Mouse (Mus musculus) midbrain, embryonic 15.5 days (tissue): ENCODE results near the gene Epn3. TPM values are rescaled to one million over a fixed set of nuclear protein-coding genes. Genes with fewer than 3 reads are reported as not detected.

Source experiments
- ATAC-seq: fragments of 200-750 bp; cut with Nextera tagmentation; replicated peaks from 2 replicates; pipeline ENCODE4 v1.8.0; 2017; ENCODE audit warnings: moderate TSS enrichment
- H3K27ac ChIP-seq: fragments of 300-500 bp; sonication (generic); 2 replicates; pipeline ENCODE4 v1.5.1; 2015; ENCODE audit warnings: mild to moderate bottlenecking, inconsistent platforms
- H3K27me3 ChIP-seq: fragments of 300-500 bp; sonication (generic); replicated peaks from 2 replicates; pipeline ENCODE4 v1.6.1; 2015; ENCODE audit warnings: inconsistent platforms
- H3K36me3 ChIP-seq: fragments of 300-500 bp; sonication (generic); replicated peaks from 2 replicates; pipeline ENCODE4 v1.6.1; 2015; ENCODE audit warnings: inconsistent platforms
- H3K4me1 ChIP-seq: fragments of 300-500 bp; sonication (generic); 2 replicates; pipeline ENCODE4 v1.6.1; 2015; ENCODE audit warnings: inconsistent platforms
- H3K4me2 ChIP-seq: fragments of 300-500 bp; sonication (generic); 2 replicates; pipeline ENCODE4 v1.6.1; 2015; ENCODE audit warnings: inconsistent platforms, mild to moderate bottlenecking, moderate library complexity
- H3K4me3 ChIP-seq: fragments of 300-500 bp; sonication (generic); 2 replicates; pipeline ENCODE4 v1.5.1; 2015; ENCODE audit warnings: mild to moderate bottlenecking, inconsistent platforms
- H3K9ac ChIP-seq: fragments of 300-500 bp; sonication (generic); 2 replicates; pipeline ENCODE4 v1.6.1; 2015; ENCODE audit warnings: mild to moderate bottlenecking, inconsistent platforms
- H3K9me3 ChIP-seq: fragments of 300-500 bp; sonication (generic); 2 replicates; pipeline ENCODE4 v1.6.1; 2016; ENCODE audit warnings: inconsistent platforms
- WGBS: fragments of 180-500 bp; shearing (Covaris S2); methylation state at CpG from one replicate; pipeline ENCODE4 v1.1.7; 2015; ENCODE audit warnings: mixed read lengths; 5-methylcytosine and 5-hydroxymethylcytosine counted together
- polyA plus RNA-seq: library from polyadenylated mRNA; unstranded; fragments of >200 nt; fragmentation: Nextera tagmentation; extraction: Ambion mirVana; gene quantifications from 2 replicates; pipeline ENCODE4 v1.2.1, GENCODE M21; 2015

Gene Epn3
- polyA plus RNA-seq, 1 experiment from 2014 or later, result 0.72 TPM

DNA sequence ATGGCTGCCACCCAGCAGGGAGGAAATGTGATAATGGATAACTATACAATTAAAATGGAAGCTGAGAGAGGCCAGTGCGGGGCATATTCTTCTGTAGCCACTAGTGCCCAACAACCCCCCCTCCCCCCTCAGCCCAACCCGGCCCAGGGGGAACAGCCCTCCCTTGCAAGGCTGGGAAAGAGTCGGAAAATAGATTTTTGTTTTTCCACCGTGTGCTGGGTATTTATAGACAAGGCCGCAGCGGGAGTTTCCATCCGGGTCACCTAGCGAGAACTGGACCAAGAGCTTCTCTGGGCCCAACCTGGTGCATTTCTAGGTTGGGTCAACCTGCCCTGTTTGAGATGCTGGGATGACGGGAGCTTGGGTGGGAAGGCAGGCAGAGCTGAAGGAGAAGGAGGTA is 58.0 kb downstream of the Epn3 start:
- 54% methylated on average over 9 of the region's 9 CpGs for WGBS
- ATAC-seq, result no peak
- Histone ChIP-seq H3K9ac (no peak overlapping the region), H3K4me1 (peaks cover 44% of the 10 kb centered on the region), H3K27me3 (no peaks in the 10 kb centered on the region), H3K27ac (peak overlapping the region; percentile 55; the same call in 1 of the 2 replicates), H3K4me2 (no peak overlapping the region), H3K36me3 (no peaks in the 10 kb centered on the region; the same call in 1 of the 2 replicates), H3K4me3 (no peak overlapping the region), H3K9me3 (no peaks in the 10 kb centered on the region)

DNA sequence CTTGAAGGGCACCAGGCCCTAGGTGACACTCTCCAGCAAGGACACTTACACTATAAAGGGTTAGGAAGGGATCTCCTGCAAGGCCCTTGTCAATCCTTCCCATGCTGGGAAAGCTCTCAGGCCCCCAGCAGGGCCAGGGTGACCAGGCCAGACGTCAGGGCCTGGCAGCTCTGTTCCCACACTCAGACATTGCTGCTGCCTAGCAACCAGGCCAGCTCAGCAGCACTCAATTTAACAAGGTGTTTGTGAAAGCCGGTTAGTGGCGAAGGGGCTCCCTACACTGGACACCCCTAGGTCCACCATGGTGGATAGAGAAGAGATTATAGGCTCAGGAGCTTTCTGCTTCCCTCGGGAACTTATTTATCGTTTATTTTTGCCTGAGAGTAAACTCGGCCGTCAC is 58.7 kb downstream of the Epn3 start:
- Histone ChIP-seq H3K9me3 (no peaks in the 10 kb centered on the region), H3K4me2 (no peak overlapping the region), H3K4me1 (peaks cover 44% of the 10 kb centered on the region), H3K4me3 (no peak overlapping the region), H3K36me3 (no peaks in the 10 kb centered on the region; the same call in 1 of the 2 replicates), H3K9ac (no peak overlapping the region), H3K27me3 (no peaks in the 10 kb centered on the region), H3K27ac (peak overlapping the region; percentile 55)
- ATAC-seq, result peak; percentile 62; the same call in 1 of the 2 replicates
- 17% methylated on average over 7 of the region's 7 CpGs for WGBS

DNA sequence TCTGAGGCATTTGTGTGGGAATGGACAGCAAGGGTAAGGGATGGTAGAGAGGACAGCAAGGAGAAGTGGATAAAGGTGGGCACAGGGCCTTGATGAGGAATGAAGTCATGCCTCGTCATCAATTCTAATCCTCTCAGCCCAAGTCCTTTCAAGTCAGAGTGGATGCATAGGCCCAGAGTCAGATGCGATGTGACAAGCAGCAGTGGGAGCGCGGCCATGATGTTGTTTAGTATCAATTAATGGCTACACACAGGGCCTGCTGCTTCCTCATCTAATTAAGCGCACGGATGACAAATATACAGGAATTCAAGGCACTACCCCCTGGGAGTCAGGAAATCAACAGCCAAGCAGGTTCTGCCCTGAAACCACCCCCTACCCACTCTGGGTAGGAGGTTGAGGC is 59.4 kb downstream of the Epn3 start:
- no peak overlapping the region for H3K9ac ChIP-seq
- WGBS, result 50% methylated on average over 6 of the region's 6 CpGs
- H3K4me3 ChIP-seq, result no peak overlapping the region
- no peaks in the 10 kb centered on the region; the same call in 1 of the 2 replicates for H3K36me3 ChIP-seq
- H3K27ac ChIP-seq, result peak overlapping the region; percentile 55
- no peak for ATAC-seq
- H3K9me3 ChIP-seq, result no peaks in the 10 kb centered on the region
- no peak overlapping the region for H3K4me2 ChIP-seq
- peaks cover 37% of the 10 kb centered on the region for H3K4me1 ChIP-seq
- H3K27me3 ChIP-seq, result no peaks in the 10 kb centered on the region

Other genes with a start within 250 kb of the Epn3 start
- gene Gm21885, start 218.1 kb downstream of the Epn3 start, polyA plus RNA-seq, result 0.45 and 0.89 TPM in 2 replicates
- gene Luc7l3, start 178.0 kb downstream of the Epn3 start, polyA plus RNA-seq, result 129 and 143 TPM in 2 replicates
- 16.7 and 18.4 TPM in 2 replicates for gene Ankrd40, start 172.0 kb downstream of the Epn3 start, polyA plus RNA-seq
- gene Abcc3, start 107.0 kb downstream of the Epn3 start, polyA plus RNA-seq, result 0.70 and 1.3 TPM in 2 replicates
- gene Cacna1g, start 25.8 kb downstream of the Epn3 start, polyA plus RNA-seq, result 17.7 and 20.7 TPM in 2 replicates
- 0.48 and 0.69 TPM in 2 replicates for gene Spata20, start 13.8 kb downstream of the Epn3 start, polyA plus RNA-seq
- 4.1 and 4.5 TPM in 2 replicates for gene Mycbpap, start 21.8 kb upstream of the Epn3 start, polyA plus RNA-seq
- gene Rsad1, start 49.3 kb upstream of the Epn3 start, polyA plus RNA-seq, result 9.1 and 9.7 TPM in 2 replicates
- gene Chad, start 65.1 kb upstream of the Epn3 start, polyA plus RNA-seq, result 0.33 and 0.61 TPM in 2 replicates
- gene Acsf2, start 101.9 kb upstream of the Epn3 start, polyA plus RNA-seq, result 1.6 and 1.7 TPM in 2 replicates
- gene Lrrc59, start 129.8 kb upstream of the Epn3 start, polyA plus RNA-seq, result 165 and 166 TPM in 2 replicates
- 133 and 138 TPM in 2 replicates for gene Mrpl27, start 153.8 kb upstream of the Epn3 start, polyA plus RNA-seq
- 3.1 and 3.5 TPM in 2 replicates for gene Eme1, start 154.0 kb upstream of the Epn3 start, polyA plus RNA-seq
- 12.8 and 14.5 TPM in 2 replicates for gene Xylt2, start 177.5 kb upstream of the Epn3 start, polyA plus RNA-seq
- not detected in 2 replicates for gene Gm11541, start 204.5 kb upstream of the Epn3 start, polyA plus RNA-seq
- gene Cdc34b, start 241.8 kb upstream of the Epn3 start, polyA plus RNA-seq, result 0.14 TPM in 1 of 2 replicates, not detected in the other